Mouse (Mus musculus): Measurements from ENCODE around the gene Mark3.

Mark3 gene

DNA sequence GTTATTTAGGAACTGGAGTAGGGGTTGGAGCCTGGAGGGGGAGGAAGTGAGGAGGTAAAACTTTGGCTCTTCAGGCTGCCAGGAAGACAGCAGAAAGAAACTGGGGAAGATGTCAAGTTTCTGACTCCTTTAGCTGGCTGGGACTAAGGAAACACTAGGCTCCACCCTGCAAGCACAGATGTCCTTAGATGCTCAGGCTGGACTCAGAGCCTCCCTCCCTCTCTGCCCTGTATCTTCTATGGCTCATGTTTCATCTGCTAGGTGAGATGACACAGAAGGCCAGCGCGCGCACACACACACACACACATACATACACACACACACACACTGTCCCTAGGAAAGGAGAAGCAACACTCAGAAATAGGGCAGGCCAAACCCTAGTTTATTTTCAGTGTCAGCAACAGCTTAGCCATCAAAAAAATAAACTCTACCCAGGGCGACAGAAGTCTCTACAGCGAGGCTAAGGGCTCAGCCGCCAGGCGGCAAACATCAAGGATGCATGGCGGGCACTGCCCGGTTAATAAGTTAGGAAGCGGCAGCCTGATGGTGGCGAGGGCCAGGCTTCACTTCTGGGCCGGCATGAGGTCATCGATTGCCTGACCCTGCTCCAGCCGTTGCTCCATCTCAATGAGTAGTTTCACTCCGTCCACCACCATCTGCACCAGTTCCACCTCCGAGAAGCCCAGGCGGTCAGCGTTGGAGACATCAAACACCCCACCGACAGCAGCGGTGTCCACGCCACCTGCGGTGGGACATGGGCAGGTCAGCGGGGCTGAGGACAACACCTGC lies 94.9 kb downstream of the Mark3 start:
- in situ Hi-C loops (cut with MboI; ENCODE audit: low pct_unique_long_range_greater_than_20kb in 1 of 2, low sequenced_read_pairs in 2 of 2, unreplicated experiment in 1 of 2), result no loop called here

DNA sequence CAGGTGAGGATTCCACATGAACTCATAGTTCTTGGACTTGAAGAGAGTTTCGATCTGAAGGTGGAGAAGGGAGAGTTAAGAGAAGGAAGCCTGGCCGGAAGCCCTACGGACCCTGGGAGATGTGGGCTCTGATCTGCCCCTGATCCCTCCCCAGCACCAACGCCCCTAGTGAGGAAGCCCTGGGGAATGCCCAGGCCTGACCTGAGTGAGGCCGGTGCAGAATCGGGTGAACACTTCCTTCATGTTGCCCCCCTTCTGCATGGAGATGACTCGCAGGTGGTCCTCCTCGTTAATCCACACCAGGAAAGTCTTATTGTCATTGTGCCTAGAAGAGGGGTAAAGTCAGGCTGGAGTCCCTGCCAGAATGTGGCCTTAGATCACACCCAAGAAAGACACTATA lies 95.6 kb downstream of the Mark3 start:
- in situ Hi-C loops (cut with MboI; ENCODE audit: low pct_unique_long_range_greater_than_20kb in 1 of 2, low sequenced_read_pairs in 2 of 2, unreplicated experiment in 1 of 2), result no loop called here

DNA sequence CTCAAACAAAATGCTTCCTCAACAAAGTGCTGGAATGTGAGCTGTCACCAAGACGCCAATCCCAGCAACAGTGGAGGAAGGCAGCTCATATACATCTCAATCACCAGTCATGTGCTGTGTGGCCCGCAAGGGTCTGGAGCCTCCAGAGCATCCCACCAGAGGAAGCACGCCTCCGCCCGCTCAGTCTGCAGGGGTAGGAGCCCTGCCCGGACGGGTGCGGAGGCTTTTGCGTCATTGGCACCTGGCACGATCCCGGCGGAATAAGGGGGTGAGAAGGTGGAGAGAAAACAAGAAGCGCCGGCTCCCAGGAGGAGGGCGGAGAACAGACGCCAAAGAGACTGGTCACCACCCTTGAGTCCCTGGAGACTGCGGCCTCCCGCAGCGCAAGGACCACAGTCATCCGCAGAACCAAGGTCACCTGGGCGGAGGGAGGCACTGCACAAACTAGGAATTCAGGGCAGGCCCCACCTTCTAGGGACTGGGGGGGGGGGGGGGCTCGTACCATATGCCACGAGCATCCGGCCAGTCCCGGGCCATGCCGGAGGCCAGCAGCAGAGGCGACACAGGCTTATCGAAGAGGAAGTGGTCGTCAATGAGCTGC lies 96.1 kb downstream of the Mark3 start:
- in situ Hi-C loops (cut with MboI; ENCODE audit: low pct_unique_long_range_greater_than_20kb in 1 of 2, low sequenced_read_pairs in 2 of 2, unreplicated experiment in 1 of 2), result no loop called here

DNA sequence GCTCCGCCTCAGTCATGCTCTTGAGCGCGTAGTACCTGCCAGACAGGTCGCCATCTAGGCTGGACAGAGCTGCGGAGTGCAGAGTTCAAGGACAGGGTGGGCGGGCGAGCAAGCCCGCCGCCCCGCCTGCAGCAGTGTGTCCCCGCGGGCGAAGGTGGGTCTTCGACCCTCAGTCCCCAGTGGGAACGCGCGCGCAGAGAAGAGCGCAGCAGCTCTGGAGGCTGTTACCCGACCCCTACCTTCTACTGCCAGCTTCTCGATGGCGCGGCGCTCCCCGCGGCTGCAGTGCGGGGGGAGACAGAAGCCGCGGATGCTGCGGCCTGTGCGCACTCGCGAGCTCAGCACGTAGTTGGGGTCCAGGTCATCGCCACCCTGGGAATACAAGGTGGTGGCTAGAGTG lies 96.7 kb downstream of the Mark3 start:
- in situ Hi-C loops (cut with MboI; ENCODE audit: low pct_unique_long_range_greater_than_20kb in 1 of 2, low sequenced_read_pairs in 2 of 2, unreplicated experiment in 1 of 2), result no loop called here

DNA sequence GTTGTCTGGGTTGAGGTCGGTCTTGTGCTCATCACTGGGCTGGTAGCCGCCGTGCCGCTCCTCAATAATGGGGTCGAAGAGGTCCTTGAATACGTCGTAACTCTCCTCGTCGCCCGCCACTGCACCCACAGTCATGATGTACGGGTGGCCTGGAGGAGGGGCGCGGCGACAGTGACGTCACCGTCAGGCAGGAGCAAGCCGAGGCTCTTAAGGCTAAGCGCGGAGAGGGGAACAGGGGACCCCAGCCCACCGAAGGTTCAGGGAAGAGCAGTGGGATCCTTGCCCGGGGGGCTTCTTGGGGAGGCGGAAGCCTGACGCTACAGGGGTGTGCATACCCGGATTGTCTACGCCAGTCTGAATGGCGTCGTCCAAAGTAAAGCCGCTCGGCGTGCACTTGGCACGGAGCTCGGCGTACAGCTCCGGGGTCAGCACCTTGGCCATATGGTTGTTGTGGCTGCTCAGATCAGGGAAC lies 97.1 kb downstream of the Mark3 start:
- in situ Hi-C loops (cut with MboI; ENCODE audit: low pct_unique_long_range_greater_than_20kb in 1 of 2, low sequenced_read_pairs in 2 of 2, unreplicated experiment in 1 of 2), result no loop called here

DNA sequence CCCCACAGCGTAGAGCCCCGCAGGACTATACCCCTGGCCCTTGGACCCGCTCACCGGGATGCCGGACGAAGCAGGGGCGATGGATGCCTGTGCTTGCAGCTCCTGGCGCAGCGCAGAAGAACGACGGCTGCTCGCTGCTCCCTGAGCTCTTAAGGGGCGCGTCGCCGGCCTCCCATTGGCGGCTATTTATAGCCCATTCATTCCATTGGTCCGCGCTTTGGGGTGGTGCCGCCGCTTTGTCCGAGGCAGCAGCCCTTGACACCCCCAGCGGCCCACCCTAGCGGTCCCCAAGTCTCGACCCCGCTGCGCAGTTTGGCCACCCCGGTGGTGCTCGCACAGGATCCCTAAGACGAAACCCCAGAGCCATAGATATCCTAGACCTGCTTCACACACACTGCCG lies 97.9 kb downstream of the Mark3 start, which contains the start of gene Ckb:
Gene Ckb, minus strand, starts transcription at position 163 of the 400 bp plus-strand sequence.
- in situ Hi-C loops (cut with MboI; ENCODE audit: low pct_unique_long_range_greater_than_20kb in 1 of 2, low sequenced_read_pairs in 2 of 2, unreplicated experiment in 1 of 2), result no loop called here

DNA sequence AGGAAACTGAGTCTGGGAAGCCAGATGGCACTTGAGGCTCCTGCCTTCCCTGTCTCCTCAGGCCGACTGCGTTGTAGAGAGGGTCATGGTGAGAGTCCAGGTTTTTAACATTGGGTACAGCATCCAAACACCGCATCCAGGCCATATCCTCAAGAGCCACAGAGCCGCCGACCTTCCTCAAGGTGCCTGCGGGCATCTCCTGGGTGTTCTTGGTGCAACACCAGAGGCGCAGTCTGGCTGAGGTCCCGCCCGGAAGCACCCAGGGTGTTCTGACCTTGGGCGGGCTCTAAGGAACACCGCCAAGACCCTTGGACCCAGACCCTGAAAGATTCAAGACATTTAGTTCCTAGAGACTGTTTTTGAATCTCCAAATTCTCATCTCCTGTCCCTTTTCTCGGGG lies 98.3 kb downstream of the Mark3 start:
- in situ Hi-C loops (cut with MboI; ENCODE audit: low pct_unique_long_range_greater_than_20kb in 1 of 2, low sequenced_read_pairs in 2 of 2, unreplicated experiment in 1 of 2), result no loop called here

DNA sequence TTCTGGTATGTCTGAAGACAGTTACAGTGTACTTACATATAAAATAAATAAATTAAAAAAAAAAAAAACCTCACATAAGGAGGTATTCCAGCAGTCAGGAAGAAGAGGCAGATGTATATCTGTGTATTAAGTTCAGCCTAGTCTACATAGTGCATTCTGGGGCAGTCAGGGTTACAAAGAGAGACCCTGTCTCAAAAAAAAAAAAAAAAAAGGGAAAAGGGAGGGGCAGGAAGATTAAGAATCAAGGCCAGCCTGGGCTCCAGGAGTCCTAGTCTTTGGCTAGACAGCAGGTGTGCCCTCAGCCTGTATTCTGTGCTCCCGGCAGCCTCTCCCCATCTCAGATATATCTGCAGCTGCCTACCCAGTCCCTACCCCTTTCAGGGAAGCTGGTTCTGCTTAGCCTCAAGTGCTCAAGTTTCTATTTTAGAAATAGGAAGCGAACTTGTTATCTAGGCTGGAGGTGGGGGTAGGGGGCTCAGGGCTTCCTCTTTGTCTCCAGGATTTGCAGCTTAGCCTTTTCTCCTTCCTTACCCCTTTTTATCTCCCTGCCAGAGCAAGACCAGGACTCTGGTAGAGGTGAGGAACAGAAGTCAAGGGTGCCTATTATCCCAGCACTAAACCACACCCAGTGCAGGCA lies 100.6 kb downstream of the Mark3 start:
- in situ Hi-C loops (cut with MboI; ENCODE audit: low pct_unique_long_range_greater_than_20kb in 1 of 2, low sequenced_read_pairs in 2 of 2, unreplicated experiment in 1 of 2), result no loop called here

DNA sequence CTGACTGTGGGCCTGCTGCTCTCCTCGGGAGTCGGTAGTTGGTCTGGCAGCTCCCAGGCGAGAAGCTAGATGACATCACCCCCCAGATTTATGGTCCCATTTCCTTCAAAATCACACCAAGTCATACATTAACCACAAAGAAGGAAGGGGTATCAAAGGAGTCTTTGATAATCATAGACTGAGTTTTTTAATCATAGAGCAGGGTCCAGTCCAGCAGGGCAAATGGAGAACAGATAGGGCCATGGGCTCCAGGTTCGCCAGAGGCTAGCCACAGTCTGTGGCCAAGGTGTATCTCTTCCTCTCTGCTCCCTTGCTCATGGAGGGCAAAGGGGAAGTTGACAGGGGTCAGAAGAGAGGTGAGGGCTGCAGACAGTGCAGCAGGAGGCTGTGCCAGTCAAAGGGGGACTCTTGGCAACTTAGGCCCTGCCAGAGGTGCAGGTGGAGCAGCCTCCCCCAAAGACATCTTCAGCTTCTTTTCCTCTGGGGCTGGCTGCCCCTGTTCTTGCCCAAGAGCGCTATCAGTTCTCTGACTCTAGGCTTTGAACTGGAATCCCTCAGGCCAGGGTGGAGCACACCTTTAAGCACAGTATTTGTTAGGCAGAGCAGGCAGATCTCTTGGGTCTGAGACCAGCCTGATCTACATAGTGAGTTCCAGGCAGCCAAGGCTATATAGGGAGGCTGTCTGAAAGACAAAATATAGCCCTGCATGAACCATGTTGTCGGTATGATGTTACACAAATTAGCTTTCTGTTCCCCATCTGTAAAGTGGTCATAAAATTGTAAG lies 101.7 kb downstream of the Mark3 start:
- in situ Hi-C loops (cut with MboI; ENCODE audit: low pct_unique_long_range_greater_than_20kb in 1 of 2, low sequenced_read_pairs in 2 of 2, unreplicated experiment in 1 of 2), result no loop called here

DNA sequence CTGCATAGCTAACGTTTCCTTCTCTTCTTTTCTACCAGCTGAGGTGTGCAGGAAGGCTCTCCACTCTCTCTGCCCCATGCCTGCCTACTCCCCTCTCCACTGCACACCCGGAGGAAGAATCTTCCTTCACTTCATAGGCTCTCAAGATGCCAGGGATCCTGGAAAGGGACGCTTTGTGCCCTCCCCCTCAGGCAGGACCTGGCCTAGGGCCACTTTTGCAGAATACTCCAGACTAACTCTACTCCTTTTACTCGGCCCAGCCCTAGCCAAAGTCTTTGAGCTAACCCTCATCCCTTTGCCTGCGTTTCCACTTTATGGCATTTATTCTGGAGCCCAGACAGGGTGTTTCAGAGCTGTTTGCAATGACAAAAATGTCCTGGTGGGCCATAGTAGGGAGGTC lies 103.1 kb downstream of the Mark3 start:
- in situ Hi-C loops (cut with MboI; ENCODE audit: low pct_unique_long_range_greater_than_20kb in 1 of 2, low sequenced_read_pairs in 2 of 2, unreplicated experiment in 1 of 2), result no loop called here

DNA sequence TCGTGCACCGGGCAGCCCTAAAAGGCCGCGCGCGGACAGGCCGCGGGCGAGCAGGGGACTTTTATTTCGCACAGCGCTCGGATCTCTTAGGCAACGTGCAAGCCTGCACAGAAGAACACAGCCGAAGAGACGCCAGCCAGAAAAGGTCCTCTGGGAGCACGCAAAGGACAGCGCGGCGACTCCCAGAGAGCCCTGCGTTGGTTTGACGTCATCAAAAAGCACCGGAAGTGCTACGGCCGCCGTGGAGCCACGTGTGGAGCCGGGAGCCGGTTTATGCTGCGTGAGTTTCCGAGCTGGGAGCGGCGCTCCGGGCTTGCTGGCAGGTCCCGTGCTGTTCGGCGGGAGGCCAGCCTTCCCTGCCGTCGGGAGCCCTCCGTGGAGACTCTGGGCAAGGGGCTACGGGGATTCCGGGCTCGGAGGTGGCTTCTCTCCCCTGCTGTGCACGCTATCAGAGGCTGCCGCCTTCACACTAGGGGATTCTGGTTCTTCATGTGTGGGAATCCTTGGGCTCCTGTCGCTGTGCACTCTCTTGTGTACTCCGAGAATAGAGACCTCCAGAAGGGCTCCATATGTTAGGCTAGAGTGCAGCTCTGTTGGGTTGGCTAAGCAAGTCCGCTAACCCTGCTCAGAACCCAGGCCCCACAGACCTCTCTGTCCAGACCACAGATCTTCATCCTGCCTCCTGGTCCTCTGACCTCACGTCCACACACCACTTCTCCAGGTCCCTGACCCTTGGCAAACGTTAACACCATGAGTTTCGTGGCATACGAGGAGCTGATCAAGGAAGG lies 103.8 kb downstream of the Mark3 start, which contains the start of gene Trmt61a:
Gene Trmt61a, plus strand, starts transcription at position 224 of the 788 bp plus-strand sequence.
- in situ Hi-C loops (cut with MboI; ENCODE audit: low pct_unique_long_range_greater_than_20kb in 1 of 2, low sequenced_read_pairs in 2 of 2, unreplicated experiment in 1 of 2), result no loop called here

DNA sequence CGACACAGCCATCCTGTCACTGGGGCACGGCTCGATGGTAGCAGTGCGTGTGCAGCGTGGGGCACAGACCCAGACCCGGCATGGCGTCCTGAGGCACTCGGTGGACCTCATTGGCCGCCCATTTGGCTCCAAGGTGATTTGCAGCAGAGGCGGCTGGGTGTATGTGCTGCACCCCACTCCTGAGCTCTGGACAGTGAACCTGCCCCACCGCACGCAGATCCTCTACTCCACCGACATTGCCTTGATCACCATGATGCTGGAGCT lies 104.3 kb downstream of the Mark3 start:
- in situ Hi-C loops (cut with MboI; ENCODE audit: low pct_unique_long_range_greater_than_20kb in 1 of 2, low sequenced_read_pairs in 2 of 2, unreplicated experiment in 1 of 2), result no loop called here

DNA sequence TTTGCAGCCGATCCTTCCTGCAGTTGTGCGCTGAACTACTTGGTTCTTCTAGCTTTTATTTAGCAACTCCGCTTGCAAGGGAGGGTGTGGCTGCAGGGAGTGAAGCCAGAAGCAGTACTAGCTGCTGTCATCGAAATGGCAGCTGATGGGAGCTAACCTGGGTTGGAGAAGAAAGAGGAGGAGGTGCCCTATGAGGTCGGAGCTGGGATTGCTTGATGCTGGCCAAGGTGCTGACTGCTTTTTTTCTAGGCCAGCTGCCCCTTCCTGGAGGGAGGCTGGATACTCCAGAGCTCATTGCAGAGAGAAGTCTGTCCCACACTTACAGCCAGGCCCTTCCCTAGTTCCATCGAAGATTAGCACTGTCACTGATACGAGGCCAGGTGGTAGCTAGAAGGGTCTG lies 104.7 kb downstream of the Mark3 start:
- in situ Hi-C loops (cut with MboI; ENCODE audit: low pct_unique_long_range_greater_than_20kb in 1 of 2, low sequenced_read_pairs in 2 of 2, unreplicated experiment in 1 of 2), result no loop called here

DNA sequence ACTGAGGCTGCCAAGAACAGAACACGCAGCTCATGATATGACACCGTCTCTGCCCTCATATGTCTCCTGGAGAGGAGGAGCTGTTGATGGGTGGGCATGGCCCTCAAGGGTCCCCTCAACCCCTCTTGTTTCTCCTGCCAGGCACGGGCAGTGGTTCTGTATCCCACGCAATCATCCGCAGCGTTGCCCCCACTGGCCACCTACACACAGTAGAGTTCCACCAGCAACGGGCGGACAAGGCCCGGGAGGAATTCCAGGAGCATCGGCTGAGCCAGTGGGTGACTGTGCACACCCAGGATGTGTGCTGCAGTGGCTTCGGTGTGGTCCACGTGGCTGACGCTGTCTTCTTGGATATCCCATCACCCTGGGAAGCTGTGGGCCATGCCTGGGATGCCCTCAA lies 106.3 kb downstream of the Mark3 start:
- in situ Hi-C loops (cut with MboI; ENCODE audit: low pct_unique_long_range_greater_than_20kb in 1 of 2, low sequenced_read_pairs in 2 of 2, unreplicated experiment in 1 of 2), result no loop called here

DNA sequence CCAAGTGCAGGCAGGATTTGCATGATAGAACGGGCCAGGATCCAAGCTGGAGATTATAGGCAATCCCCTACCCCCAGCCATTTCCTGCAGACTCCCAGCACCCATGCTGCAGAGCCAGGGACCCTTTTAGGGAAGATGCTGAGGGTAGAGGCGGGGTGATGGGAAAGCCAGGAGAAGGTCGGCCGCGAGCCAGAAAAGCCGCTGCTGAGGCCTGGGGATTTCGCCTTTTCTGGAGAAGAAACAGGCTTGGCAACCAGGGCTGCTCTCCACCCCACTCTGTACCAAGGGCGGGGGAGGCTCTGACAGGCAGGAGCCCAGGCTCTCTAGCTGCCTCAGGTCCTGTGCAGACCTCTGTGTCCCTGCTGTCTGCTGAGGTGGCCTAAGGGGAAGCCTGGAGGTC lies 107.0 kb downstream of the Mark3 start:
- in situ Hi-C loops (cut with MboI; ENCODE audit: low pct_unique_long_range_greater_than_20kb in 1 of 2, low sequenced_read_pairs in 2 of 2, unreplicated experiment in 1 of 2), result no loop called here

DNA sequence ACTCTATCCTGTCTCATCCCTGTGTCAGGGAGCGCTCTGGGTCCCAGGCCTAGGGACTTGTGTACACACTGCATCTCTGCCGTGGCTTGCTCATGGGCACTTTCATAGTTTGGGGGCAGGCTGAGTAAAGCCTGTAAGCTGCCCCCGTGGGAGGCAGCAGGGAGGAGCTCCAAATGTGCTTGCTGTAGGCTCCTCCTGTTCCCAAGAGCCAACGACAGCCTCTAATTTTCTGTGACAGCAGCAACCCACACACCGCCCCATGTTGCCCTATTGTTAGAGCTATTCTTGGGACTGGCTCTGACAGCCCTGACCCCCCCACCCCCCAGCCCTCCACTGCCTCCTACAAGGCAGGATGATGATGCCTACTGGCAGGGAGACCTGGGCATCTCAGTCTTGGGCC lies 107.7 kb downstream of the Mark3 start:
- in situ Hi-C loops (cut with MboI; ENCODE audit: low pct_unique_long_range_greater_than_20kb in 1 of 2, low sequenced_read_pairs in 2 of 2, unreplicated experiment in 1 of 2), result no loop called here

DNA sequence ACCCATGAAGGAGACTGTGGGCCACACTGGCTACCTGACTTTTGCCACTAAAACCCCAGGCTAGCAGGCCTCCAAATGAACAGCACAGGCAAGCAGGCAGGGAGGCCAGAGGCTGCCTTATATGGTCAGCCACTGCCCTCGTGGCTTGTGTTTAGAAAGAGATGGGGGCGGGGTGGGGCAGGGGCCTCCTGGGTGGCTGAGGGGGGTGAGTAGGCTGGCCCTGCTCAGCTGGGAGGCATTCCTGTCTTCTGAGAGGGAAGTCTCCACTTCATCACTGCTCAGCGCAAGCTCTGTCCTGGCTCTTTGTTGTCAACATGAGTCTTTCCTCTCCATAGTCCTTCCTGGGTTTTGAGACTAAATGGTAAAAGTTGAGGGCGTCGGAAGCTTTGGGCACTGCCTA lies 108.5 kb downstream of the Mark3 start:
- in situ Hi-C loops (cut with MboI; ENCODE audit: low pct_unique_long_range_greater_than_20kb in 1 of 2, low sequenced_read_pairs in 2 of 2, unreplicated experiment in 1 of 2), result no loop called here

DNA sequence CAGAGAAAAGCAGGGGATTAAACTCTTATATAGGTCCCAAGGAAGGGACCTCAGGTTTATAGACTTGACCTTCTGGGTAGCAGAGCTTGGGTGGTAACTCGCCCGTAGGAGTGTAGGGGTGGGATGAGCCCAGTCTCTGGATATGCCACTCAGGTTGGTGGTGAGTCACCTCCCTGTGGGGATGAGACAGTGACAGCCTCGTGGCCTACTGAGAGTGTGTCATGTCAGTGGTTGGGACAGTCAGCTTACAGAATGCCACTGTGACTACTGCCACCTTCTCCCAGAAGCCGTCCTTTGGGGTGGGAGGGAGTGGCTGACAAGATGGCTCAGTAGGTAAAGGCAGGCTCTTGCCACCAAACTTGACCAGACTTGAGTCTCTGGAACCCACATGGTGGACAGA lies 112.1 kb downstream of the Mark3 start:
- in situ Hi-C loops (cut with MboI; ENCODE audit: low pct_unique_long_range_greater_than_20kb in 1 of 2, low sequenced_read_pairs in 2 of 2, unreplicated experiment in 1 of 2), result no loop called here
